Mouse (Mus musculus) forebrain, embryonic 14.5 days (tissue): ENCODE results near the gene Gpx8. TPM values are rescaled to one million over a fixed set of nuclear protein-coding genes. Genes with fewer than 3 reads are reported as not detected.

Experiments
- ATAC-seq: fragments of 200-750 bp; cut with Nextera tagmentation; 2 replicates; pipeline ENCODE4 v1.8.0; 2017; ENCODE audit warnings: mild to moderate bottlenecking, moderate library complexity
- DNase-seq: peaks from one replicate; pipeline ENCODE4 v3.0.0-alpha.2; 2015; ENCODE audit warnings: low spot score
- H3K27ac ChIP-seq: fragments of 300-500 bp; sonication (generic); 2 replicates; pipeline ENCODE4 v1.5.1; 2014; ENCODE audit warnings: low read depth, mild to moderate bottlenecking, control low read depth, low read length, moderate library complexity
- H3K27me3 ChIP-seq: fragments of 300-500 bp; sonication (generic); replicated peaks from 2 replicates; pipeline ENCODE4 v1.6.1; 2014; ENCODE audit warnings: low read length, control low read depth, mixed read lengths; ENCODE audit not compliant: control insufficient read depth, insufficient read depth
- H3K36me3 ChIP-seq: fragments of 300-500 bp; sonication (generic); 2 replicates; pipeline ENCODE4 v1.6.1; 2014; ENCODE audit warnings: low read length, control low read depth; ENCODE audit not compliant: control insufficient read depth, insufficient read depth
- H3K4me1 ChIP-seq: fragments of 300-500 bp; sonication (generic); 2 replicates; pipeline ENCODE4 v1.6.1; 2014; ENCODE audit warnings: antibody characterized with exemption, low read length, control low read depth; ENCODE audit not compliant: control insufficient read depth, insufficient read depth
- H3K4me2 ChIP-seq: fragments of 300-500 bp; sonication (generic); 2 replicates; pipeline ENCODE4 v1.6.1; 2014; ENCODE audit warnings: mild to moderate bottlenecking, control low read depth, low read length
- H3K4me3 ChIP-seq: fragments of 300-500 bp; sonication (generic); 2 replicates; pipeline ENCODE4 v1.5.1; 2014; ENCODE audit warnings: low read depth, low read length, control low read depth
- H3K9ac ChIP-seq: fragments of 300-500 bp; sonication (generic); 2 replicates; pipeline ENCODE4 v1.6.1; 2014; ENCODE audit warnings: mild to moderate bottlenecking, low read length, control low read depth, moderate library complexity
- H3K9me3 ChIP-seq: fragments of 300-500 bp; sonication (generic); replicated peaks from 2 replicates; pipeline ENCODE4 v1.6.1; 2016; ENCODE audit warnings: low read length, control low read depth, mixed read lengths; ENCODE audit not compliant: control insufficient read depth
- WGBS: fragments of 180-500 bp; shearing (Covaris S2); extraction: QIAGEN DNeasy Blood & Tissue Kit; methylation state at CpG from one replicate; pipeline ENCODE4 v1.1.7; 2014; 5-methylcytosine and 5-hydroxymethylcytosine counted together
- polyA plus RNA-seq: library from polyadenylated mRNA; unstranded; fragments of >200 nt; fragmentation: Nextera tagmentation; extraction: Ambion mirVana; gene quantifications from 2 replicates; pipeline ENCODE4 v1.2.1, GENCODE M21; 2014

Gpx8 gene
- polyA plus RNA-seq, 1 experiment from 2014 or later: 59.3 TPM

DNA sequence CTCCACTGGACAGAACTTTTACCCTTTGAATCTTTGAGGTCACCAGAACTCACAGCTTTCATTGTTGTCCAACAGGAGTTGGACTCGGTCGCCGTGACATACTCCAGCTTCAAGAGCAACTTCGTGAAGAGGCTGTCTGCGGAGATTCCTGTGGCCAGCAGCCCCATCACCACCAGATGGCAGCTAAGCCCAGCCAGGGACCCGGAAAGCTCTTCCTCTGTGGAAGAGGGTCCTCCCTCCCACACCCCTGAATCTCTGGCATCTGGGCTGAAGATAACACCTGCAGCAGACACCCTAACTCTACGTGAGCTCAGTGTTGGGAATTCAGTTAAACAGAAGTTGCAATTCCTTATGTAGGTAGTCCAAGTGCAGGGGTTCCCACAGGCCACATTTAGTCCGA, 9.6 kb upstream of the Gpx8 start:
- H3K4me1 ChIP-seq: no peaks in the 10 kb centered on the region
- H3K36me3 ChIP-seq: no peaks in the 10 kb centered on the region
- H3K4me3 ChIP-seq: no peak overlapping the region
- DNase-seq: no peak
- no peak for ATAC-seq
- H3K4me2 ChIP-seq: no peak overlapping the region
- 54% methylated on average over 8 of the region's 8 CpGs for WGBS
- no peaks in the 10 kb centered on the region for H3K27me3 ChIP-seq
- H3K9me3 ChIP-seq: no peaks in the 10 kb centered on the region
- H3K27ac ChIP-seq: no peak overlapping the region
- no peak overlapping the region for H3K9ac ChIP-seq

DNA sequence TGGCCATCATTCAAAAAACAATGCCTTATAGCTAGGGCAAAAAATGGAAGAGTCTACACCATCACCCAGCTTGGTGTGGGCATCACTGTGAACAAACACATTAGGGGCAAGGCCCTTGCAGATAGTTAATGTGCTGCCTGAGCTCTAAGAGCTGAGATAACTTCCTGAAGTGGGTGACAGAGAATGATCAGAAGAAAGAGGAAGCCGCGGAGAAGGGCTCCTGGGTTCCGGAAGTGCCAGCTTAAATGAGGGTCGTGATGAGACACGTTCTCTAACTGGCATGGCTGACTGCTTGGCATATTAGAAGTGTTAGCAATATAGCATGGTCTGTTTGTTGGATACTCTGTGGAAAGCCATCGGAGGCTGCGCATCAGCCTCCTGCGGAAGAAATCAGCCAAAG, 8.0 kb upstream of the Gpx8 start:
- no peaks in the 10 kb centered on the region for H3K4me1 ChIP-seq
- 91% methylated on average over 8 of the region's 8 CpGs for WGBS
- no peaks in the 10 kb centered on the region for H3K36me3 ChIP-seq
- no peaks in the 10 kb centered on the region for H3K27me3 ChIP-seq
- no peak overlapping the region for H3K4me3 ChIP-seq
- H3K4me2 ChIP-seq: no peak overlapping the region
- H3K9ac ChIP-seq: no peak overlapping the region
- H3K27ac ChIP-seq: no peak overlapping the region
- no peak for DNase-seq
- no peak for ATAC-seq
- no peaks in the 10 kb centered on the region for H3K9me3 ChIP-seq

DNA sequence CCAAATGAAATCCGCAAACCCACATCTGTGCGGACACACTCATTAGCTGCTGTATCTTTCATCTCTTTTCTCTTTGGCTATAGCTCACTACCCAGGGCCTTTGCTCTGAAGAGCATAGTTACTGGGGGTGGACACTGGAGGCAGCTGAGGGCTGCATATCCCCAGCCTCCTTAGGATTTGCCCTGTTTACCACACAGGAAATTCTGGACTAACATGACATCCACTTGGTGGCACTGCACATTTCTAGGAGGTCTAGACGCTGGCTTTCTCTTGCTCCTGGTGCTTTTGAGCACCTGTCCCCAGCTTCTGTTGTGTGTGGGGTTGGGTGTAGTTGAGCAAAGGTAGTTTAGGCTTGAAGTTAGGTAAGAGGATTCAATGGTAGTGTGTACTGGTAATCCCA, 1.4 kb upstream of the Gpx8 start:
- H3K9me3 ChIP-seq: no peaks in the 10 kb centered on the region
- no peak for DNase-seq
- no peak for ATAC-seq
- H3K27me3 ChIP-seq: no peaks in the 10 kb centered on the region
- no peak overlapping the region for H3K4me2 ChIP-seq
- H3K4me3 ChIP-seq: no peak overlapping the region
- H3K9ac ChIP-seq: no peak overlapping the region
- WGBS: 77% methylated on average over 3 of the region's 3 CpGs
- H3K4me1 ChIP-seq: no peaks in the 10 kb centered on the region
- H3K27ac ChIP-seq: no peak overlapping the region
- H3K36me3 ChIP-seq: no peaks in the 10 kb centered on the region

DNA sequence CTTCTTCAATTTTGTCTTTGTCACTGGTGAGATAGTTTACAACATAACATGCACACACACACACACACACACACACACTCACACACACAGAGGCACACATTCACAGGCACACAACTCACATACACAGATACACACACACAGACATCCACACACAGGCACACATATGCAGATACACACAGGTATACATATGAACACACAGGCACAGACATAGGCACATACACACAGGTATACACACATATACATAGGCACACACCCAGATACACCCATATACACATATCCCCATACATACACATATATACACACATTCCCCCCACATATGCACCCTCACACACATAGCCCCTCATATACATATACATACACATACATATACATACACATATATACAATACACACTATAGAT, 808 bp upstream of the Gpx8 start:
- ATAC-seq: peak; percentile 47
- Histone ChIP-seq H3K27me3 (no peaks in the 10 kb centered on the region), H3K9me3 (no peaks in the 10 kb centered on the region), H3K4me3 (no peak overlapping the region), H3K27ac (no peak overlapping the region), H3K4me1 (no peaks in the 10 kb centered on the region), H3K4me2 (no peak overlapping the region; the same call in 1 of the 2 replicates), H3K9ac (no peak overlapping the region), H3K36me3 (no peaks in the 10 kb centered on the region)
- DNase-seq: no peak

DNA sequence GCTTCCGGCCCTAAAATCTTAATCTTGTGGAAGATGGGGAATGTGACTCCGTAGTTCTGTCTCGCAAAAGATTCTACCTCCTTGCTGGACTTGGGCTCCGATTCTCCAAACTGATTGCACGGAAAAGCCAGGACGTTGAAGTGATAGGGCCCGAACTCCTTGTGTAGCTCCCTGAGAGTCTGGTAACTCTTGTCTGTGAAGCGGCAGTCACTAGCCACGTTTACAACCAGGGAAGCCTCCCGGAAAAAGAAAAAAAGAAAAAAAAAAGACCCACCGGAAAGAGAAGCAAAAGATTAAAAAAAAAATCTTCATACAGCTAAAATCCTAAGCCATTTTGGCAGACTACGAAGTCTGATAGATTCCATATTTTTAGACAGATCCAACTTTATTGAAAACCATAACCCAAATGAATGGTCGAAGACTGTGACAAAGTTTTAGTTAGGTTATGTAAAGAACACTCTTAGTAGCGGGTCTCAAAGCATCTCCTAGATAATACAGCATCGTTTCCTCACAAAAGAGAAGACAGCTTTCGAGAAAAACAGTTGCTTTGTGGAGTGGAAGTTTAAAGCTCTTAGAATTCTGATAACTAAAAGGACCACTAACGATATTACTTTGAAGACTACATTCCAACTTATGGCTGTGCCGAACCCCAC, 626 bp downstream of the Gpx8 start:
- Histone ChIP-seq H3K27me3 (no peaks in the 10 kb centered on the region), H3K4me3 (peak overlapping the region; percentile 41), H3K27ac (no peak overlapping the region), H3K4me2 (peak overlapping the region; percentile 64), H3K9me3 (no peaks in the 10 kb centered on the region), H3K36me3 (no peaks in the 10 kb centered on the region), H3K9ac (peak overlapping the region; percentile 56; the same call in 1 of the 2 replicates), H3K4me1 (no peaks in the 10 kb centered on the region)
- 20% methylated on average over 18 of the region's 18 CpGs for WGBS
- ATAC-seq: no peak
- no peak for DNase-seq

DNA sequence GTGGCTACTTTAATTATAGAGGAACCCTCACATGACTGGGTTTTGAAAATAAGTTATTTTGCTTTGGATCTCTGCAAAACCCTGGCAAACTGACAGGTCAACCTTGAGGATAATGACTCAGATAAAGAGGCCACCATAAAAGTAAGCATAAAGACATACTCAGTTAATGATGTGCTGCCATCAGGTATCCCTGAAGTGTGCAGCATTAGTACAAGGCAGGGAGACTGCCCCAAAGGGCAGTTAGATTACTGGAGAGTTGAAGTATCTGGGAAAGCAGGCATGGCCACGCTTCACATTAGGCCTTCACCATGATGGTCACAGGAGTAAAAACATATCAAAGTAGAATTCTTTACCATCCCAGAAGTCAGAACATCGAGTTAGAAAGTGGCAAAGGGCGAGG, 1.3 kb downstream of the Gpx8 start:
- Histone ChIP-seq H3K9me3 (no peaks in the 10 kb centered on the region), H3K27me3 (no peaks in the 10 kb centered on the region), H3K4me2 (peak overlapping the region; percentile 64), H3K4me3 (peak overlapping the region; percentile 41; the same call in 1 of the 2 replicates), H3K36me3 (no peaks in the 10 kb centered on the region), H3K9ac (no peak overlapping the region), H3K4me1 (no peaks in the 10 kb centered on the region), H3K27ac (no peak overlapping the region)
- ATAC-seq (no peak), DNase-seq (no peak)
- 75% methylated on average over 3 of the region's 3 CpGs for WGBS

DNA sequence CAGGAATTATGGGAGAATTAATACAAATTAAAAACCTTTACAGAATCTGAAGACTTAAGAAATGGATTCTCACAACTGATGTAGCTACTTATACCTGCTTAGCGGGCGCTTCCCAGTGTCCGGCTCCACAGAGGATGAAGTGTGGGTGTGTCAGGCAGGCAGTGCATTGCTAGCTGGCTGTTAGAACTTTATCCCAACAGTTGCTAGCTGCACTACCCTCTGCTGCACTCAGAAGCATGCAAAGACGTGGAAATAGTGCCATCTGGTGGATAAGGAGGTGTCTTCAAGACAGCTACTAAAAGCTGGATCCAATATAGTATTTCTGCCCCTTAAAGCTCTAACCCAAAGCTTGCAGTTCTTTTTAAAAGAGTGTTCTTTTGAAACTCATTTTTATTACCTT, 10.4 kb downstream of the Gpx8 start:
- H3K9me3 ChIP-seq: no peaks in the 10 kb centered on the region
- DNase-seq (peak; percentile 98), ATAC-seq (peak; percentile 79)
- 1% methylated on average over 4 of the region's 4 CpGs for WGBS
- peak overlapping the region; percentile 38 for H3K4me3 ChIP-seq
- no peak overlapping the region for H3K27ac ChIP-seq
- H3K4me1 ChIP-seq: peaks cover 14% of the 10 kb centered on the region; the same call in 1 of the 2 replicates
- H3K9ac ChIP-seq: no peak overlapping the region
- peaks cover 26% of the 10 kb centered on the region for H3K27me3 ChIP-seq
- peak overlapping the region; percentile 88 for H3K4me2 ChIP-seq
- H3K36me3 ChIP-seq: no peaks in the 10 kb centered on the region

DNA sequence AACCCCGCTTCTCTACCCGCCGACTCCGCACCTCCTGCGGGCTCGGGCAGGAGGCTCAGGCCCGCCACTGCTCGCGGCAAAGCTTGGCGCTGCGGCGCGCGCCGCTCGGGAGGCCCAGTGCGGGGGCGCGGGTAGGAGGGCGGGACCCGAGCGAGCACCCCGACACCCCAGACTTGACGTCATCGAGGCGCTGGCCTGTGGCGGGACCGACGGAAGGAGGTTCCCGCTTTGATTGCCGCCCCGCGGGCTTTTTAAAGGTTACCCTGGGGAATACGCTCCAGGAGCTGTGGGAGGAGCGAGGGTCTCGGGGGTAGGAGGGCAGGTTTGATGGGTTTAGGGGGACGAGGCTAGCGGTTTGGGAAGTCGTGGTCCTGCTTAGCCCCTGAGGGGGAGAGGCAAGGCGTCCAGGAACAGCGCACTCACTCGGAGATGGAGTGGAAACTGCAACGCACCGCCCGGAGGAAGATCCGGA, 11.2 kb downstream of the Gpx8 start, which contains the start of gene Cdc20b:
Cdc20b (plus strand) TSS at position 162 of the 472 bp plus-strand sequence.
- DNase-seq: peak; percentile 56
- Histone ChIP-seq H3K4me1 (peaks cover 14% of the 10 kb centered on the region; the same call in 1 of the 2 replicates), H3K9ac (peak within 1 kb of the TSS; percentile 52), H3K4me2 (peak within 1 kb of the TSS; percentile 88), H3K9me3 (no peaks in the 10 kb centered on the region), H3K4me3 (peak within 1 kb of the TSS; percentile 38), H3K27me3 (peaks cover 26% of the 10 kb centered on the region), H3K27ac (no peak within 1 kb of the TSS), H3K36me3 (no peaks in the 10 kb centered on the region)
- ATAC-seq: peak; percentile 30
- WGBS: 0% methylated on average over 46 of the region's 46 CpGs

DNA sequence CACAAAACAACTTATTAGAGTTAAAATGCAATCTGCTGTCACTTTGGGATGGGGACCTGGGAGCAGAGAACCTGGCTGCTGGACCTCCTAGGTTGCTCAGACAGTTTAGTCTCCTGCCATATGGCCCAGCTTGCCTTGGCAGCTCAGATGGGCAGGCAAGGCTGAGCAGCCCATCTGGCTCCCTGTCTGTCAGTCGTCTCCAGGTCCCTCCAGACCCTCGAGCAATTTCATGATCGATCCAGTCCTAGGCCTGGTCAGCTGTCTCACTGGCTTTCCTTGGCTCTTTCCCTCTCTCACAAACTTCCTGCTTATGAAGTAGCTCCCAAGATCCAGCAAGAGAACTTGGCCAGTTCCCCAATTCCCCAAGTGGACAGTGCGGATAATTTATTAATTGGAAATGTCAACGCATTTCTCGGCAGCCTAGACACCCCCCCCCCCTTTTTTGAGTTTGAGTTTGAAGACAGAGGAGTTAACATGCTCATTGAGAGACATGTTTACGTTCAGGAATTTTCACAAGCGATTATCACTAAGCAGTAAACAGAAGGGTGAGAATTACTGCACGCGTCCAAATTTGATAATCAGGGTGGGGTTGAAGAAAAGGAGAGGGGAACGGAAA, 11.8 kb downstream of the Gpx8 start:
- DNase-seq (peak; percentile 71), ATAC-seq (peak; percentile 59)
- WGBS: under 1% methylated on average over 11 of the region's 11 CpGs

More for the DNA sequence above, 11.8 kb downstream of the Gpx8 start:
- Histone ChIP-seq H3K4me1 (peaks cover 14% of the 10 kb centered on the region; the same call in 1 of the 2 replicates), H3K4me2 (peak overlapping the region; percentile 88), H3K9me3 (no peaks in the 10 kb centered on the region), H3K36me3 (no peaks in the 10 kb centered on the region), H3K27ac (no peak overlapping the region), H3K27me3 (peaks cover 26% of the 10 kb centered on the region), H3K4me3 (peak overlapping the region; percentile 38), H3K9ac (peak overlapping the region; percentile 52)
